Mouse (Mus musculus) kidney, adult 18-20 months (tissue): ENCODE data around the gene Kmt5b.

ENCODE experiments used
- DNase-seq: peaks from one replicate; pipeline ENCODE4 v3.0.0; 2021

Kmt5b gene

GRCm38 (mm10) chr19:3767276-3767780, at the start of gene Kmt5b:
TSS of gene Kmt5b (plus strand) at chr19:3767421.
- peak; percentile 78 for DNase-seq

DNA sequence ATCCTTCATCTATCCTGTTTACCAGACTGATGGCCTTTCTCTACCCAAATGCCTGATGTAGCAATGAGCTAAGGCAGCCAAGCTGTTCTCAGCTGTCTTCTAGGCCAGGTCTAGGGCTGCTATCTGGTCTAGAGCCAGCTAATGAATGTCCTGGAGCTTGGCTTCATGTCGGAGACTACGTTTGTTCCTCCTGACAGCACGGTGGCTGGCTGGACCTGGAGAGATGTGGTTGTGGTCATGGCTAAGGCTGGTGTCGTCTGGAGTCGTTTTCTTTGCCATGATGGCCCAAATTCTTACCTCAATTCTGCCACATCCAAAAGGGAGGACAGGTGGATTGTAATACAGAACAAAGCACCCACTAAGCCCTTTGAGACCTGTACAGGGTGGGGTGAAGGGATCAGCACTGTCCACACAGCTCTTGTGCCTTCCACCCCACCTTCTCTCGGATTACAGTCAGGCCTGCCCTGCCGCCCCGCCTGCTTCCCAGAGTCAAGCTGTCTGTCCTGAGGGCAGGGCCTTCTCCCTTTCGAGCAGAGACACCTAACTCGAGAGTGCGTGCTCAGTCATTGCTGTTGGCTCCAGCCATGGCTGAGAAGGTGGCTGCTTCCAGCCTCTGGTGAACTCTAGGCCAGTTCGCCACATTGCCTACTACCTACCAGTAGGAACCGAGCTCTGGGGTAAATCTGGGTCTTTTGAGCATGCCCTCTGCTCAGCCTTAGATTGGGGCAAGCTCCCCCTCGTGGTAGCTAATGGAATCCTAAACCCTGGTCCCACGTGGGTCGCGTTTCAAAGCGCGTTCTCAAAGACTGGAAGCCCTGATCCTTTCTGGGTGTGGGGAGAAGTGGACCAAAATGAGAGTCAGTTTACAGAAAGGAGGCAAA, 48.5 kb upstream of the Kmt5b start:
- peak; percentile 78 for DNase-seq

- DNase-seq, result peak; percentile 86
Observed at GRCm38 (mm10) chr19:3719362-3719891, 47.8 kb upstream of the Kmt5b start.

DNA sequence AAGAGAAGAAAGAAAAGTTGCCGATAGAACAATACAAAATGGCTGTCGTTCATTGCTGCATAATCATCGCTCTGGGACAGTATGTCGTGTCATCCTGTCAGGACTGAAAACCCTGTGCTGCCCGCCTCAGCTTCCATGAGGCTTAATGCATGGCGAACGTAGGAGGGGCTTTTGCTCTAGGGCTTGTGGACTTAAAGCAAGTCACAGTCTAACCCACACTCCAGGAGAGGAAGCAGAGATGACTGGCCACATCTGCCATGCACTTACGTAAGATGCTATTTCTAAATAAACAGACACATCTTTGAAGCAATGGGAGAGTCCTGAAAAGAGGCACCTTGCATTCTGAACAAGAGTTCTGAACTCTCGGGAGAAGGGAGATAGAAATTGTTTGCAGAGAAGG, 44.1 kb upstream of the Kmt5b start:
- DNase-seq, result no peak

GRCm38 (mm10) chr19:3723904-3724303, 43.3 kb upstream of the Kmt5b start:
- DNase-seq, result peak; percentile 48

DNA sequence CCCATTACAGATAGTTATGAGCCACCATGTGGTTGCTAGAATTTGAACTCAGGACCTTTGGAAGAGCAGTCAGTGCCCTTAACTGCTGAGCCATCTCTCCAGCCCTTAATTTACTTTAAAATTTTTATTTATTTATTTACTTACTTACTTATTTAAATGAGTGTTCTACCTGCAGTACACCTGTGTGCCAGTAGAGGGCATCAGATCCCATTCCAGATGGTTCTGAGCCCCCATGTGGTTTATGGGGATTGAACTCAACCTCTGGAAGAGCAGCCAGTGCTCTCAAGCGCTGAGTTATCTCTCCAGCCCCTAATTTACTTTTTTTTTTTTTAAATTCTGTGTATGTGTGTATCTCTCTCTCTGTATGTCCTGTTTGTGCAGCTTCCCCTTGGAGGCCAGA, 42.4 kb upstream of the Kmt5b start:
- peak; percentile 82 for DNase-seq

DNA sequence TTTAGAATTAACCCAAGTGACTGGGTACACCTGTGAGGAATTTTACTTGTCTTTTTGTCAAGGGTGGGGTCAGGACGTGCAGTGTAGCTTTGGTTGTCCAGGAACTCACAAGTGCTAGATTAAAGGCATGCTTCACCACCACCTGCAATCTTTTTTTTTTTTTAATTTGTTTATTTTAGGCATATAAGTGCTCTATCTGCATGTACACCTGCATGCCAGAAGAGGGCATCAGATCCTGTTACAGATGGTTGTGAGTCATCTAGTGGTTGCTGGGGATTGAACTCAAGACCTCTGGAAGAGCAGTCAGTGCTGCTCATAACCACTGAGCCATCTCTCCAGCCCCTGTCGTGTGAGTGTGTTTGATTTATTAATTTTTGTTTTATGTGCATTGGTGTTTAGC, 38.3 kb upstream of the Kmt5b start:
- DNase-seq, result no peak

DNA sequence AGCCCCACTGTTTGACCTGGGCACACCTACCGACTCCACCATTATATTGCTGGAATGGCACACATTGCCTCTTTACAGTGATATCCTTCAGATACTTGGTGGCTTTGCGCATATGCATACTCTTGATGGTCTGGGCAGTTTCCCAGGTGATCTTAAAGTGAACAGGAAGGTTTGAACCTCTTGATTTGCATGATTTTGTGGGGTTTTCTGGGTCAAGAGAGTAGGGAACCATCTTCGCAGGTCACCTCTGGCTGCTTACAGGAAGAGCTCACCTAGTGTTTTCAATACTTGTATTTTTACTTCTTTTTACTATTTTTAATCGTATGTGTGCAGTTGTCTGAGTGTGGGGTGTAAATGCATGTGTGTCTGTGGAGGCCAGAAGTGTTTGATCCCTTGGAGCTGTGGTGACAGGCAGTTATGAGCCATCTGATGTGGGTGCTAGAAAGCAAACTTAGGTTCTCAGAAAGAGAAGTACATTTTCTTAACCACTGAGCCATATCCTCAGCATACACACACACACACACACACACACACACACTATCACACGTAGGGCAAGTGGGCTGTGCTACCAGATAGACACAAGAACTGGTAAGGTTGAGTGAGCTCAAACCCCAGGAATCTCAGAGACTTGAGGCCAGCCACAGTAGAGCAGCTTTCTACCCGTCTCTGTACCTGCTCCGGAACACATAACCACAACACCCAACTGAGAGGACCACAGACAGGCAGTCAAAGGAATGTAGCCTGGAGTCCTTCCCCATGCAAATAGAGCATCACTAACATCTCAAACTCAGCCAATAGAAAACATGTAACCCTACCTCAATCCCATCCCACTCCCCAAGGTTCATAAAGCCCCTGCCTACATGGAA, 36.2 kb upstream of the Kmt5b start:
- DNase-seq, result no peak

GRCm38 (mm10) chr19:3736001-3736400, 31.2 kb upstream of the Kmt5b start:
- no peak for DNase-seq

DNA sequence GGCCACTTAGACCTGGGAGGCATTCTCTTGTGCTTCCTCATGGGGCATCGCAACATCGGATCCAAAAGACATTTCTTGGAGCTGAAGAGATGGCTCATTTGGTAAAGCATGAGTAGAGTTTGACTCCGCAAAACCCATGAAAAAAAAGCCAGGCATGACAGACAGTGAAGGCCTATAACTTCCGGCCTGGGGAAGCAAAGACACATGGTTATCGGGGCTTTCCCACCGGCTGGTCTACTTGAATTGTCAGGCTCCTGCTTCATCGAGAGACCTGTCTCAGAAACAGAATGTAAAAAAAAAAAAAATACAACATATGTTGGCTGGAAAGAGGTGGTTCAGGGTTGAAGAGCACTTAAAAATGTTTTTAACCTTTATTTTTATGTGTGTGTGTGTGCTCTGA, 27.6 kb upstream of the Kmt5b start:
- DNase-seq, result no peak

DNA sequence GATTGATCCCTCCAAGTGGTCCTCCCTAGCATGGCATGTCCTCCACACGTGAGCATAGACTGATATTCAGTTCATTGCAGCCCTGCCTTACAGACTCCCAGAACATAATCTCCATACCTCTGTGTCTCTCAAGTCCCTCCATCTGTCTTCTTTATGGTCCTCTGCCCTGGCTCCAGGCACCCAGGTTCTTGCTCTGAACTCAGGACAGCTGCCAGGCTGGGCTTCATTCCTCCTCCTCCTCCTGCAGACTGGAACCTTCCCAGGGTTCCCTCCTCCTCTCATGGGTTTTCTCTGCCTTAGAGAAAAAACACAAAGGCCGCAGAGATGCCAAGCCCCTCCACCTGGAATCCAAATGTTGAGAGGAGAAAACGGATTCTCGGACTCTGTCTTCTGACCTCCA, 24.5 kb upstream of the Kmt5b start:
- DNase-seq, result no peak

DNA sequence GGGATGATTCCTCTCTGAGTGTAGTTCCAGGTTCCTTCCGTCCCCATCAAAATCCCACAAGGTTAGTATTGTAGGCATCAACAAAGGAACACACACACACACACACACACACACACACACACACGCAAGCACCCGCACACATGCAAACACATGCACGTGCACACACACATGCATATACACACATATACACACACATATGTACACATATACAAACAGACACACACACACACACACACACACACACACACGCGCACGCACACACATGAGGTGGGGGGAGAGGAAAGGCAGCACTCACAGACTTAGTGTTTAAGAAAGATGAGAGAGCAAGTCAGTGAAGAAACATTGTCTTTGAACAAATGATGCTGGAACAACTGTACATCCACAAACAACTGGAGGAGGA, 23.9 kb upstream of the Kmt5b start:
- no peak for DNase-seq

DNA sequence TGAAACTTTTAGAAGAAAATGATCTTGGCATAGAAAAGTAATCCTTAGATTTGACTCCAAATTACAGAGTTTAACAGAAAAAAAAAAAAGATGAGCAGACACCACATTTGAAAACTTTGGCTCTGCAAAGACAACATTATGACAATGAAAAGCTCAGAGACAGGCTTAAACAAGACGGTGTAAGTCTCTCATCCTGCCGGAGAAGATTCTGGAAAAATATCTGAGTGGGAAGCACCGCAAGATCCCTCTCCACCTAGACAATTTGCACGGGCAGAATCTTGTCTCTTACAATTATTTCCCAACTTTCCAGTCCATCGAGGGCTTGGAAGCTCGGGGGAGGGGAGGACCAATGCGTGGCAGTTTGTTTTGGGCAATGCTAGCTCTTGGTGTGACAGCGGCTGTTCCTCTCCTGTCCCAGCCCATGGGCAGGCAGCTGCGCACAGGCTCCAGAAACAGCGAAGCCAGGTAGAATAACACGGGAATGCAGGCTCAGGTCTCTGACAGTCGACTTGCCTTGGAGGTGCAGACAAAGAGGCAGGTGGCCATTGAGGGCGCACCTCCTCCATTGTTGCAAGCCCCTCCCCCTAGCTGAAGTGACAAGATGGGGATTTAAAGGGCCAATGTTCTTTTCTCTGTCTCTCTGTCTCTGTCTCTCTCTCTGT, 23.2 kb upstream of the Kmt5b start:
- DNase-seq, result peak; percentile 75

- DNase-seq, result no peak
Observed at GRCm38 (mm10) chr19:3752621-3753239, 14.5 kb upstream of the Kmt5b start.

GRCm38 (mm10) chr19:3753240-3753633, 14.0 kb upstream of the Kmt5b start:
- DNase-seq, result no peak

DNA sequence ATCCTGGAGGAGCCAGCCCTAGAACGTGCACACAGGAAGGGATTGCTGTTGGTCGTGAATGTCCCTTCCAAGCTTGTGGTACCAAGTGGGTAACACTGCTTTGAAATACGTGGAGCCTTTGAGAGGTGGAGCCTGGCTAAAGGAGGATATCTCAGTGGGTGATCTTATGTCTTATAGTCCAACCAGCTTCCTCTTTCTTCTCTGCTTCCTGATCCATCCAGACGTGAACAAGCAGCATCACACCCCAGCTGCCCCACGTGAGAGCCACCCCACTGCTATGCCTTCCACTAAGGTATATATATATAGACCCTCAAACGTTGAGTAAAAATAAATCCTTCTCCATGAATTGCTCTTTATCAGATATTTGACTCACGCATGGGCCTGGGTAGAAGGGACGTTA, 13.5 kb upstream of the Kmt5b start:
- DNase-seq, result no peak

GRCm38 (mm10) chr19:3757861-3758260, 9.4 kb upstream of the Kmt5b start:
- no peak for DNase-seq

DNA sequence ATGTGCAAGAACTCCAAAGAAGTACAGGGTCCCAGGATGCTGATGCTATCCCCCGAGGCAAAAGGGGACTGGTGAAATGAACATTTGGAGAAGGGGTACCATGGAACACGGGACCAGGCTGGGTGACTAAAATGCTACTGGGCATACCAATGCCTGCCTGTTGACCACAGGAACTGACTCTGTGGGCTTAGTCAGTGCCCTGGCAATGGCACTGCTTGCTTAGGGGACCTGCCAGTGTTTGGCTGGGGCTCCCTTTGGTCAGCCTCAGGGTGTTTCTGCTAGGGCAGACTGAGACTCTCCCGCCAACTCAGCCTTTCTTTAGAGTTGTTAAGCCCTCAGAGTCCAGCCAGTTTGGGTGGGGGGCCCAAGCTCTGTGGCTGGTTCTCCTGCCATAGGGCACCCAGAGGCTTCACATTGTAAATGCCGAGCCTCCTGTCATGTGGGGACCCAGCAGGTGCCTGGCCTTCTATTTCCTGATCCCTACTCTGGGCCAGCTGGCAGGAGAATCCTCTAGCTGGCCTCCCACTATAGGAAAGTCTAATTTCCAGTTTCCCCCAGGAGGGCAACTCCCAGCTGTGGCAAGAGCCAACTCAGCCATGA, 1.9 kb upstream of the Kmt5b start:
- DNase-seq, result no peak

DNA sequence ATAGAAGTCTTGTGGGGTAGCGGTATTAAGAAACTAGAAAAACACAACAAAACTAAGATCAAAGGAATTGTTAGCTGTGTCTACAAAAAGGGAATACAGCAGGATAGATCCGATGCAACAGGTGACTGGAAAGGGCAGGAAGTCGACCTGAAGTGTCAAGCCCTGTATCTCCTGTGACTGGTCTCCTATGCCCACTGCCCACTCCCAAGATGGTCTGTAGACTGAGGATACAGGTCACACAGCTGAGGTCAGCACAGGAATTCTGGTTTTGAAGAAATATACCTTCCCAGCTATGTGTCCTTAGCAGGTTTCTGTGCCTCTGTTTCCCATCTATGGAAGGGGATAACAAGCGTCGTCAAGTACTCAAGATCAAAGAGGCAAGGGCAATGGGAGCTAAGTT, 843 bp upstream of the Kmt5b start:
- no peak for DNase-seq

DNA sequence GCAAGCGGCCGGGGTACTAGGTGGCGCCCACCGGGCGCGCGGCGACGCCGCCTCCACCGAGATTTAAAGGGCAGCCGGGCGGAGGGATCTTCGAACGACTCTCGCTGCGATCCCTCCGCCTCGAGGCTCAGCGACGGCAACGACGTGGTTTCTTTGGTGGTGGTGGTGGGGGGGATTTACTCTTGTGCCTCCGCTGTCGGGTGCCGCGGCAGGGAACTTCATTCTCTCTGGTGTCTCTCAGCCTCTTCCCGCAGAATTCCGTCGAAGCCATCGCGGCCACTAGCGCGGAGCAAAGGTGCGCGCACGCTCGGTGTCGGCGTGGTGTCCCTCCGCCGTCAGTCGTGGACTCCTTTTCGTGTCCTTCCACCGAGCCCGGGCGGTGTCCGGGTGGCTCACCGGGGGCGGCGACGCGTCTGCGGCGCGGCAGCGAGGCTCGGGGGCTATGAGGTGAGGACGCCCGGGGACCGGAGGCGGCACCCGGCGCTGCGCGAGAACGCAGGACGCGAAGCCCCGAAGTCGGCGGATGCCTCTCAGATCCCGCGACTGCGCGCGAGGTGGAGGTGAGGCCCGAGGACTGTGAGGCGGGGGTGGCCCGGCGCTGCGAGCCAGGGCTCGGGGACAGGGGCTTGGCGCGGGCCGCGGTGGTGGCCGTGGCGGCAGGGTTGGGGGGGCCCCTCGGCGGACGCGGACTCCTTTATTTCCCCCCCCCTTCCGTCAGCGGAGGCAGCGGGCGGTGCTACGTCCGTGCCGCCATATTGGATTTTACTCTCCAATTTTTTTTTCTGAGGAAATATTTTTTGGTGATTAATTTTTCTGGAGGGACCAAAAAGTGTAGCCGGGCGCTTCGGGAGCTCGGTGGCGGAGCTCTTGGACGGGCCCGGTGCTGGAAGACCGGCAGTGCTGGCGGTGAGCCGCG, 818 bp downstream of the Kmt5b start:
- DNase-seq, result peak; percentile 90
